Mouse (Mus musculus) retina, adult 2 months (tissue): Measurements from ENCODE around the gene Ralgps2.

ENCODE experiments used
- DNase-seq: peaks from one replicate; pipeline ENCODE4 v3.0.0-alpha.2; 2012; ENCODE audit warnings: low read depth, low spot score

Gene Ralgps2

DNA sequence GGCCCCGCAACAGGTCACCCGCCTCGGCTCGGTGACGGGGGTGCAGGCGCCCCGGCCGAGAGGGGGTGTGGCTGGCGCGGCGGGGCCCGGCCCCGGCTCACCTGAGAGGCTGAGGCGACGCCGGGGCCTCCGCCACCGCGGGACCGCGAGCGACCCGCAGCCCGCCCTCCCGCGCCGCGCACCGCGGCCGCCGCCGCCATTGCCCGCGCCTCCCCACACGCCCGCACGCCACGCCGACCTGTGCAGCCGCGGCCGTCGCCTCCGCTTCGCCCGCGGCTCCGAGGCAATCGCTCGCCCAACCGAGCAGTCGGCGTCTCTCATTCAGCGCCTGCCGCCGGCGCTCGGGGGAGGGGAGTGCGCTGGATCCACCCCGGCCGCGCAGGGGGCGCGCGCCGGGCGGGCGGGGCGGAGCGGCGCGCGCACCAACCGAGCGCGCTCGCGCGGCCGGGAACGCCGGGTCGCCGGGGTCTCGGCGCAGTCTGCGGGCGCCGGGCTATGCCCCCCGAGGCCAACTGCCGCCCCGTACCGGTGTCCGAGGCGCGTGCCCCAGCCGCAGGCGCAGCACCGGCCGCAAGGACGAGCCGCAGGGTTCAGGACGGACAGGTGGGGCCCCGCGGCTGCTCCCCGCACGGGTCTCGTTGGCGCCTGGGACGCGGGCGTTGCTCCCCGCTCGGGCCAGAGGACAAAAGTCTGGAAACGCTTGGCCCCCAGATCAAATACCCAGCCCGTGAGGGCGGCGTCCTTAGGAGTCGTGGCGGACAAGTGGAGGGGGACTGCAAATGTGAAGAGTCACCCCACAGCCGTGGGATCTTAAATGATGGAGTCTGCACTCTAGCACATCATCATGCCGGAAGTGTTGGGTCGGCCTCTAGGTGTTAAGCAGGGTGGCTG, at the start of gene Ralgps2:
Gene Ralgps2, minus strand, starts transcription at position 376 of the 891 bp plus-strand sequence.
- no peak for DNase-seq

DNA sequence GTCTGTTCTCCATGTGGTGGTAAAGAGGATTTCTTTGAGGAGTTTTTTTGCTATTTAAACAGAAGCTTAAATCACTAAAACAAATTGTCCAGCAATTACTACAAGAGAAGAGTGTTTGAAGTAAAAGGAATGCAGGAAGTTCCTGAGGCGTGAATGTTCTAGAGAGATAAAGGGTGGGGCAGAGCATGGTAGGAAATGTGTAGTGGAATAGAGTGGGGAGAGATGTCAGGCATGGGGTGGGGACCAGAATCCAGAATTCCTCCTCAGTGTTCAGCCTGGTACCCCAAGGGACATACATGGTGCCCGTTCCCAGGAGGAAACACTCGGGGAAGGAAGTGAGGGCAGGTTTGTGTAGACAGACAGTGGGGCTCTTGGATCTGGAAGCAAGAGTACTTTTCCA, 48.1 kb upstream of the Ralgps2 start:
- DNase-seq: no peak

- no peak for DNase-seq
These were observed 47.4 kb upstream of the Ralgps2 start for GRCm38 (mm10) chr1:156986641-156987345.

GRCm38 (mm10) chr1:156985657-156986640, 46.5 kb upstream of the Ralgps2 start:
- no peak for DNase-seq

DNA sequence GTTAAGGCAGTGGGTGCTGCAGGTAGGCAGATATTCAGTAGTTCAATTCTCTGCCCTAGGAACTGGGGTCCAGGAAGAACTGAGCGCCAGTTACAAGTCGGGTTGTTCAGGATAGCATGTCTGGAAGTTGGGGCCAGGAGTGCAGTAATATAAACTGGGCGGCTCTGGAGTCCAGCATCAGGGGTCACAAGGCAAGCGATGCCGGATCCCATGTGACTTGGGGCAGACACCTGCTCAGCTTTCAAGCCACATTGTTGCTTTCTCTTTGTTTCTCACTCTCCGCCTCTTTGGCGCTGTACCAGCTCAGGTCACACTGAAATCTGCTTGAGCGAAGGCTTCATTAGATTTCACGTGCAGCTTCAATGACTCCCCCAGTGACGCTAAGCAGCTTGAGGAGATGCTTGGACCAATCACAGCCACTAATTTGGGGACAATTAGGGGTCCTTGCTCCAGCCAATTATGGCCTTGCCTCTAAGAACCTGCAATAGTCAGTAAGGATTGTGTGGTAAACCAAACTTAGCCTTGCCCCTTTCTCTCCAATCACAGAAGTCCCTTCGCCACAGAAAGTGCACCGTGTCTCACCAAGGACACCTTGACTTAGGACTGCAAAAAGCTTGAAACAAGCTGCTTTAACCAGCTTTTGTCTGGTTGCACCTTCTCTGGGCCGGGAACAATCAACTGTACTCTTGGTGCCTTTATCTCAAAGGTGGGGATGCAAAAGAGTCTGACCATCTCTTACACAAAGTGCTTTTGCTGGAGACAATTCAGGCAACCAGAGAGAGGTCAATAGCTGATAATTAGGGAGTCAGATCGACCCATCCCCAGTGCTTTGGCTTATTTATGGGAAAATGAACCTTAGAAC, 43.8 kb upstream of the Ralgps2 start:
- DNase-seq: no peak

- no peak for DNase-seq
These were observed 42.5 kb upstream of the Ralgps2 start for GRCm38 (mm10) chr1:156981975-156982374.

GRCm38 (mm10) chr1:156979722-156980121, 40.3 kb upstream of the Ralgps2 start:
- no peak for DNase-seq

- DNase-seq: no peak
These were observed 39.2 kb upstream of the Ralgps2 start for GRCm38 (mm10) chr1:156978656-156979055.

GRCm38 (mm10) chr1:156973857-156974256, 34.4 kb upstream of the Ralgps2 start:
- no peak for DNase-seq

- no peak for DNase-seq
These were observed 33.0 kb upstream of the Ralgps2 start for GRCm38 (mm10) chr1:156972391-156972790.

DNA sequence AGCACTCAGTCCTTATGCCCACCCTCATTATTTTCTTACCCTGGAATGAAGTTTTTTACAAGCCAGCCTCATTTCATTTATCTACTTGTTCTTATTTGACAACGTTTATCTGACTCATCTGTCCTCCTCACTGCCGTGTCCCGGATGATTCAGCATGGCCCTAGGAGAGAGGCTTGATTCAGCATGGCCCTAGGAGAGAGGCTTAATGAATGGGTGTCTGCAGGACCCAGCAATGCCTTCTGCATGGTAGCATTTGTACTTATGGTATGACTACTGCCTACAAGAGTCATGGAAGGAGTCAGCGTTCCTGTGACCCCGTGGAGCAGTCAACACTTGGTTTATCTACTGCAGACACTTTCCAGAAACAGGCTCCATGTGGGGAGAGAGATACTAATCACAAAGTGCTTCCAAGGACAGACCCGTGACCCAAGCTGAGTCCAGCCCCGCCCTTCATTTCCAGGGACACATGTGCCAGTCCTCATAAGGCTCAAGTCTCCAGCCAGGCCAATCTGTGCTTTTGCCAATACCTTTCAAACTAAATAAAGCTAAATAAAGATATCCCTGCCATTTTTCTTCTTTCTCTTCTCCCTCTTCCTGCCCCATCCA, 31.9 kb upstream of the Ralgps2 start:
- DNase-seq: no peak

DNA sequence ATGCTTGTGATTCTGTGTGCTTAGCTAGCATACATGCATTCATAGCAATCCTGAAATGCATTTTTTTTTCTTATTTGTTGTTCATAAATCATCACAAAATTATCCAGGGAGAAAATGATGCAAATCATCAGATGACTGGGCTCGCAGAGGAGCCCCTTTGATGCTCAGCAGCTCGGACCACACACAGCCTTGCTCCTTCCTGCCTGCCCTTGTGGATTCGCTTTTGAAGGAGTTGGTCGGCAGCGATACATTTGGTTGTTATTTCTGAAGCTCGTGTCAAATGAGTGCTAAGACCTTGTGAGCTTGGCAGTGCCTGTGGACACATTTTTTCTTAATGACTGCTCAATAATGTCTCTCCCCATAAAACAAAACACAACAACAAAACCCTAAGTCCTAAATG, 31.2 kb upstream of the Ralgps2 start:
- no peak for DNase-seq

GRCm38 (mm10) chr1:156968107-156968506, 28.7 kb upstream of the Ralgps2 start:
- no peak for DNase-seq

- DNase-seq: no peak
These were observed 25.1 kb upstream of the Ralgps2 start for GRCm38 (mm10) chr1:156964586-156964932.

DNA sequence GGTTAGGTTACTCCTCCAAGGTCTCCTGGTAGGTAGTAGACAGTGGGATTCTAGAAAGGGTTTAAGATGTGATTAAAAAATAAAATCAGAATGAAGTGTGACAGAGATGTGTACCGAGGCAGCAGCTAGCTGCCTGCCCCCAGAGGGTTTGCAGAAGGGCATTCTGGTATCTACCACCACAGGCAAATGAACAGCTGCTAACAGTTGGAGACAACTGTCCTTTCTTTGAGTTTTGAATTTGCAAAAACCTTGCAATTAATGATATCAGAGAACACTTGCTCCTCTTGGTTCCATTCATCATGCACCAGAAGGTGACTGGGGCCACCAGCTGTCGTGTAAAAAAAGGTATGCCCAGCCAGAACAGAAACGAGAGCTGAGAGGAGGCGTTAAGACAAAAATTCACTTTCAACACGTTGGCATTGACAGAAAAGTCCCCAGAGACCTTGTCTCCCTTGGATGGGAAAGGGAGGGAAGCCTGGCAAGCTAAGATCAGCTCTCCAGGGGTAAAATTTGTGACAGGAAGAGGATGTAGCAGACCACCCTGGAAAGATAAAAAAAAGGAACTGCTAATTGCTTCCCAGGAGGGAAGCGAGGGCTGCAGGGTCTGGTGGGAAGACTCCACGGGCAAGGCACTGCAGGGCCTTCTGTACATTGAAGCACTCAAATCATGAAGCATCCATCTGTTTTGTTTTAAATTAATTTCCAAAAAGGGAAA, 24.6 kb upstream of the Ralgps2 start:
- DNase-seq: no peak

DNA sequence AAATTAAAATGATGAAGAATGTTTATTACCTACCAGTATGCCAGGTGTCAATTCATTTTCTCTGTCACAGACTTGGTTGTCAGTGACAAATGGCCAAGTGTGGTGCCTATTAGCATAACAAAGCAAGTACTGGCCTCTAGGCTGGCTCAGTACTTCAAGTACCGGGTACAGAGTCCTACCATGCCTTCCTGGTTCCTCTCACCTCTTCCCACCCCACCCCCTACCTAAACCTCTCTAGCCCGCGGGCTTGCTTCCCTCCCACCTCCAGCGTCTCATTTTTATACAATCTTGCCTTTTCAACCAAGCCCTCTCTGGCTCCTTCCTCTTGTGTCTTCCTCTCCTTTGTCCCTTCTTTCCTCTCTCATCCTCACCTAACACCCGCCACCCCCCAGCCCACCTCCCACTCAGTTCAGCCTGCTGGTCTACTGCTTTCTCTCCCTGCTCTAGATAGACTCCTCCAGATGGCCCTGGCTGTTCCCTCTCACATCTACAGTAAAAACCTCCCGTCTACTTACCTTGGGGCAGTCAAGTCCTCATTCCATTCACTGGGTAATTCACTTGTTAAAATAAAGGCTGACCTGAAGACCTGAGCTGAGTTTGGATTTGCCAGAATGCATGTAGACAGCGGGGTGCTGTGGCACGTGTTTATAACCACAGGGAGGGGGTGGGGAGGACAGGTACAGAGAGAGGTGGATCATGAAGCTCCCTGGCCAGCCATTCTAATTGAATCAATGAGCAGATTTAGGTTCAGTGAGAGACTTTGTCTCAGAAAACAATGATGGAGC, 22.2 kb upstream of the Ralgps2 start:
- no peak for DNase-seq

DNA sequence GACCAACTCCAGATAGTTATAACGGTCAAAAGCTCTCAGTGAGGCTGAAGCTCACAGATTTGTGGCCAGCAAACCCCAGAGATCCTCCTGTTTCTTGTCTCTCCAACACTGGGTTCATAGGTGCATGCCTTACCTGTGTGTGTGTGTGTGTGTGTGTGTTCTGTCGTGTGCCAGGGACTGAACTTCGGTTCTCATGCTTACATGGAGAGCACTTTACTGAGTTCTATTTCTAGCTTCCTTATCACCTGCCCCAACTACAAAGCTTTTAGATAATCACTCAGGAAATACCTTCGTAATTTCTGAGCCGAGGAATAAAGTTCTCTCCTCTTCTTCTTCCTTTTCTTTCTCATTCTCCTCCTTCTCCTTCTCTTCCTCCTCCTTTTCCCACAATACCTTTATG, 19.6 kb upstream of the Ralgps2 start:
- no peak for DNase-seq

DNA sequence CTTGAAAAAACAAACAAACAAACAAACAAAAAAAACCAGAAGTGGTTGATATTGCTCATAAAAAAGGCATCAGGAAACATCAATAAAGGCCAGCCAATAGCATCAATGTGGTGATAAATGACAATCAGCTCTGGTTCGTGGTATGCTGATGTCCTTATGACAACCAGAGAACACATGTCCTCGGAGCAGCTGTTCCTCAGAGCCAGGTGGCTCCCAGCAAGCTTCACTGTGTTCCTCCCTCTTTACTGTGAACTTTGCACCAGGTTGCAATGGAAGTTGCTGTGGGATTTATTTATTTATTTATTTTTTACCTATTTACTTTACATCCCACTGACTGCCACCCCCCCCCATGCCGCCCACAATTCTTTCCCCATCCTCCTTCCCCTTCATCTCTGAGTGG, 17.9 kb upstream of the Ralgps2 start:
- no peak for DNase-seq
